Mouse (Mus musculus): Measurements from ENCODE around the gene Wfs1. TPM values are rescaled to one million over a fixed set of nuclear protein-coding genes. Genes with fewer than 3 reads are reported as not detected.

Gene Wfs1
- polyA plus RNA-seq, 1 experiment from 2014 or later, result 8.9 TPM

- H3K4me3 ChIP-seq, result no peak overlapping the region
- 89% methylated on average over 7 of the region's 7 CpGs for WGBS
- 0 out of 2 replicates have a peak, but pooled peaks cover 8% of the 10 kb centered on the region for H3K36me3 ChIP-seq
- H3K27me3 ChIP-seq (replicated peaks), result no peaks in the 10 kb centered on the region
- ATAC-seq (ENCODE audit: low FRiP score, low read depth), result no peak
- no peak overlapping the region for H3K27ac ChIP-seq
- H3K4me1 ChIP-seq, result no peaks in the 10 kb centered on the region
- H3K9me3 ChIP-seq, result no peaks in the 10 kb centered on the region
- no peak overlapping the region for H3K9ac ChIP-seq
- H3K4me2 ChIP-seq (replicated peaks), result no peak overlapping the region
Measured at GRCm38 (mm10) chr5:36979631-36980030, 9.4 kb downstream of the Wfs1 start.

GRCm38 (mm10) chr5:36979001-36979400 is 10.0 kb downstream of the Wfs1 start:
- no peak overlapping the region for H3K4me2 ChIP-seq (replicated peaks)
- no peak overlapping the region for H3K27ac ChIP-seq
- 0 out of 2 replicates have a peak, but pooled peaks cover 8% of the 10 kb centered on the region for H3K36me3 ChIP-seq
- H3K9me3 ChIP-seq, result no peaks in the 10 kb centered on the region
- no peaks in the 10 kb centered on the region for H3K27me3 ChIP-seq (replicated peaks)
- no peak overlapping the region for H3K9ac ChIP-seq
- no peak overlapping the region for H3K4me3 ChIP-seq
- WGBS, result 89% methylated on average over 8 of the region's 8 CpGs
- no peak for ATAC-seq (ENCODE audit: low FRiP score, low read depth)
- H3K4me1 ChIP-seq, result no peaks in the 10 kb centered on the region

GRCm38 (mm10) chr5:36977809-36978208 is 11.2 kb downstream of the Wfs1 start:
- no peaks in the 10 kb centered on the region for H3K4me1 ChIP-seq
- WGBS, result 75% methylated on average over 9 of the region's 9 CpGs
- no peak overlapping the region for H3K4me3 ChIP-seq
- ATAC-seq (ENCODE audit: low FRiP score, low read depth), result no peak
- no peak overlapping the region for H3K9ac ChIP-seq
- H3K27me3 ChIP-seq (replicated peaks), result no peaks in the 10 kb centered on the region
- peaks cover 13% of the 10 kb centered on the region; the same call in 1 of the 2 replicates for H3K36me3 ChIP-seq
- H3K27ac ChIP-seq, result no peak overlapping the region
- H3K4me2 ChIP-seq (replicated peaks), result no peak overlapping the region
- H3K9me3 ChIP-seq, result no peaks in the 10 kb centered on the region

- H3K4me2 ChIP-seq (replicated peaks), result no peak overlapping the region
- H3K36me3 ChIP-seq, result peaks cover 22% of the 10 kb centered on the region
- no peak overlapping the region for H3K9ac ChIP-seq
- no peaks in the 10 kb centered on the region for H3K9me3 ChIP-seq
- H3K27me3 ChIP-seq (replicated peaks), result no peaks in the 10 kb centered on the region
- H3K4me3 ChIP-seq, result no peak overlapping the region
- ATAC-seq (ENCODE audit: low FRiP score, low read depth), result no peak
- H3K4me1 ChIP-seq, result no peaks in the 10 kb centered on the region
- 91% methylated on average over 13 of the region's 13 CpGs for WGBS
- no peak overlapping the region for H3K27ac ChIP-seq
Measured at GRCm38 (mm10) chr5:36975336-36975735, 13.7 kb downstream of the Wfs1 start.

- H3K36me3 ChIP-seq, result peaks cover 52% of the 10 kb centered on the region
- 90% methylated on average over 8 of the region's 8 CpGs for WGBS
Measured at GRCm38 (mm10) chr5:36971587-36971986, 17.4 kb downstream of the Wfs1 start.

GRCm38 (mm10) chr5:36960501-36960900 is 28.5 kb downstream of the Wfs1 start:
- WGBS, result 24% methylated on average over 5 of the region's 5 CpGs
- H3K27ac ChIP-seq, result no peak overlapping the region
- ATAC-seq (ENCODE audit: low FRiP score, low read depth), result peak; percentile 31
- H3K36me3 ChIP-seq, result 0 out of 2 replicates have a peak, but pooled peaks cover 5% of the 10 kb centered on the region
- H3K4me1 ChIP-seq, result peaks cover 8% of the 10 kb centered on the region; the same call in 1 of the 2 replicates
- H3K9me3 ChIP-seq, result no peaks in the 10 kb centered on the region
- no peak overlapping the region for H3K4me2 ChIP-seq (replicated peaks)
- no peak overlapping the region for H3K9ac ChIP-seq
- H3K27me3 ChIP-seq (replicated peaks), result no peaks in the 10 kb centered on the region
- H3K4me3 ChIP-seq, result no peak overlapping the region

More at GRCm38 (mm10) chr5:36971587-36971986, 17.4 kb downstream of the Wfs1 start:
- Histone ChIP-seq H3K27ac (no peak overlapping the region), H3K4me3 (no peak overlapping the region), H3K9me3 (no peaks in the 10 kb centered on the region), H3K27me3 (replicated peaks) (no peaks in the 10 kb centered on the region), H3K4me1 (no peaks in the 10 kb centered on the region), H3K9ac (no peak overlapping the region), H3K4me2 (replicated peaks) (no peak overlapping the region)
- no peak for ATAC-seq (ENCODE audit: low FRiP score, low read depth)

- WGBS, result 33% methylated on average over 5 of the region's 5 CpGs
- Histone ChIP-seq H3K9me3 (no peaks in the 10 kb centered on the region), H3K4me1 (peaks cover 8% of the 10 kb centered on the region; the same call in 1 of the 2 replicates), H3K36me3 (no peaks in the 10 kb centered on the region), H3K4me2 (replicated peaks) (no peak overlapping the region), H3K27me3 (replicated peaks) (no peaks in the 10 kb centered on the region), H3K27ac (no peak overlapping the region), H3K4me3 (no peak overlapping the region), H3K9ac (no peak overlapping the region)
- ATAC-seq (ENCODE audit: low FRiP score, low read depth), result peak; percentile 17; the same call in 1 of the 2 replicates
Measured at GRCm38 (mm10) chr5:36958837-36959236, 30.2 kb downstream of the Wfs1 start.

- ATAC-seq (ENCODE audit: low FRiP score, low read depth), result no peak
- H3K27me3 ChIP-seq (replicated peaks), result no peaks in the 10 kb centered on the region
- WGBS, result 24% methylated on average over 4 of the region's 4 CpGs
- no peaks in the 10 kb centered on the region for H3K36me3 ChIP-seq
- no peak overlapping the region for H3K4me2 ChIP-seq (replicated peaks)
- 0 out of 2 replicates have a peak, but pooled peaks cover under 1% of the 10 kb centered on the region for H3K4me1 ChIP-seq
- no peak overlapping the region for H3K9ac ChIP-seq
- no peaks in the 10 kb centered on the region for H3K9me3 ChIP-seq
- H3K4me3 ChIP-seq, result no peak overlapping the region
- no peak overlapping the region for H3K27ac ChIP-seq
Measured at GRCm38 (mm10) chr5:36955366-36955765, 33.6 kb downstream of the Wfs1 start.

GRCm38 (mm10) chr5:36952311-36952710 is 36.7 kb downstream of the Wfs1 start:
- 0 out of 2 replicates have a peak, but pooled peaks cover 3% of the 10 kb centered on the region for H3K27me3 ChIP-seq (replicated peaks)

GRCm38 (mm10) chr5:36950871-36951270 is 38.1 kb downstream of the Wfs1 start:
- Histone ChIP-seq H3K36me3 (no peaks in the 10 kb centered on the region), H3K27me3 (replicated peaks) (0 out of 2 replicates have a peak, but pooled peaks cover 3% of the 10 kb centered on the region), H3K9me3 (no peaks in the 10 kb centered on the region), H3K9ac (no peak overlapping the region), H3K27ac (no peak overlapping the region), H3K4me1 (no peaks in the 10 kb centered on the region), H3K4me3 (no peak overlapping the region), H3K4me2 (replicated peaks) (no peak overlapping the region)
- 58% methylated on average over 2 of the region's 2 CpGs for WGBS
- ATAC-seq (ENCODE audit: low FRiP score, low read depth), result no peak

More at GRCm38 (mm10) chr5:36952311-36952710, 36.7 kb downstream of the Wfs1 start:
- no peak overlapping the region for H3K27ac ChIP-seq
- H3K4me1 ChIP-seq, result no peaks in the 10 kb centered on the region
- 93% methylated on average over 15 of the region's 15 CpGs for WGBS
- H3K9ac ChIP-seq, result no peak overlapping the region
- H3K4me3 ChIP-seq, result no peak overlapping the region
- no peaks in the 10 kb centered on the region for H3K36me3 ChIP-seq
- H3K9me3 ChIP-seq, result no peaks in the 10 kb centered on the region
- H3K4me2 ChIP-seq (replicated peaks), result no peak overlapping the region
- no peak for ATAC-seq (ENCODE audit: low FRiP score, low read depth)

GRCm38 (mm10) chr5:36948831-36949230 is 40.2 kb downstream of the Wfs1 start:
- ATAC-seq (ENCODE audit: low FRiP score, low read depth), result peak; percentile 61; the same call in 1 of the 2 replicates
- Histone ChIP-seq H3K27me3 (replicated peaks) (0 out of 2 replicates have a peak, but pooled peaks cover 3% of the 10 kb centered on the region), H3K36me3 (no peaks in the 10 kb centered on the region), H3K4me2 (replicated peaks) (no peak overlapping the region), H3K9me3 (no peaks in the 10 kb centered on the region), H3K9ac (no peak overlapping the region), H3K4me1 (peaks cover 5% of the 10 kb centered on the region), H3K4me3 (no peak overlapping the region), H3K27ac (no peak overlapping the region)
- WGBS, result 18% methylated on average over 3 of the region's 3 CpGs

GRCm38 (mm10) chr5:36946445-36946844 is 42.6 kb downstream of the Wfs1 start:
- Histone ChIP-seq H3K27ac (no peak overlapping the region), H3K4me3 (no peak overlapping the region), H3K4me2 (replicated peaks) (no peak overlapping the region), H3K9ac (no peak overlapping the region), H3K4me1 (peaks cover 5% of the 10 kb centered on the region), H3K36me3 (no peaks in the 10 kb centered on the region), H3K9me3 (no peaks in the 10 kb centered on the region), H3K27me3 (replicated peaks) (0 out of 2 replicates have a peak, but pooled peaks cover 3% of the 10 kb centered on the region)
- no peak for ATAC-seq (ENCODE audit: low FRiP score, low read depth)
- 8% methylated on average over 5 of the region's 5 CpGs for WGBS

GRCm38 (mm10) chr5:36945713-36946112 is 43.3 kb downstream of the Wfs1 start:
- no peak overlapping the region for H3K27ac ChIP-seq
- 88% methylated on average over 2 of the region's 2 CpGs for WGBS
- 0 out of 2 replicates have a peak overlapping the region, but pooled peaks have one; percentile 5 for H3K9ac ChIP-seq
- no peak for ATAC-seq (ENCODE audit: low FRiP score, low read depth)
- peaks cover 5% of the 10 kb centered on the region for H3K4me1 ChIP-seq
- no peak overlapping the region for H3K4me2 ChIP-seq (replicated peaks)
- no peak overlapping the region for H3K4me3 ChIP-seq
- H3K9me3 ChIP-seq, result no peaks in the 10 kb centered on the region
- H3K27me3 ChIP-seq (replicated peaks), result 0 out of 2 replicates have a peak, but pooled peaks cover 3% of the 10 kb centered on the region
- H3K36me3 ChIP-seq, result no peaks in the 10 kb centered on the region

Measured in neural tube, embryonic 12.5 days (tissue).